Mouse (Mus musculus) heart, postnatal 25 days (tissue): ENCODE data around the gene Ift80. TPM values are rescaled to one million over a fixed set of nuclear protein-coding genes. Genes with fewer than 3 reads are reported as not detected.
"Not testable (repeated sequence)": the region's sequence is repeated elsewhere in the genome, so short reads cannot be mapped to it uniquely, and the experiment has no call there.

Experiments used
- DNase-seq: peaks from one replicate; pipeline ENCODE4 v3.0.0; 2022; ENCODE audit warnings: low spot score
- intact Hi-C: fragments of 180-260 bp; cut with DNase I; formaldehyde crosslinking; loops from one replicate; pipeline ENCODE4 v1.15.1; 2025
- total RNA-seq, 2 experiments: library from RNA; stranded (reverse); gene quantifications; 2 replicates each; pipeline ENCODE4 v1.2.3; 2021

The Ift80 gene
- total RNA-seq = 1 to 10 TPM; 4.1 to 7.0 TPM

- peak; percentile 89 for DNase-seq
- intact Hi-C loops = loop anchor here (2.0 kb wide), 1 partner anchor 122 kb away; the partner anchor contains the start of gene Kpna4
Observed at GRCm38 (mm10) chr3:69004437-69005337, at the start of gene Ift80, which contains the start of gene Smc4. TSS of gene Ift80 (minus strand) at chr3:69004570. TSS of gene Smc4 (plus strand) at chr3:69004738.

GRCm38 (mm10) chr3:69051894-69052293 lies 47.5 kb upstream of the Ift80 start:
- intact Hi-C loops = no loop called here
- no peak for DNase-seq

GRCm38 (mm10) chr3:69049011-69049410 lies 44.6 kb upstream of the Ift80 start:
- intact Hi-C loops = no loop called here
- no peak for DNase-seq

GRCm38 (mm10) chr3:69047684-69048083 lies 43.3 kb upstream of the Ift80 start:
- DNase-seq = no peak
- intact Hi-C loops = no loop called here

- intact Hi-C loops = no loop called here
Observed at GRCm38 (mm10) chr3:69046509-69046908, 42.1 kb upstream of the Ift80 start.

GRCm38 (mm10) chr3:69045750-69046149 lies 41.4 kb upstream of the Ift80 start:
- DNase-seq = no peak
- intact Hi-C loops = loop anchor here (2.0 kb wide), 1 partner anchor 17 kb away; no protein-coding TSS in a partner anchor

More at GRCm38 (mm10) chr3:69046509-69046908, 42.1 kb upstream of the Ift80 start:
- no peak for DNase-seq

- intact Hi-C loops = loop anchor here (2.0 kb wide), 1 partner anchor 17 kb away; no protein-coding TSS in a partner anchor
- no peak for DNase-seq
Observed at GRCm38 (mm10) chr3:69045400-69045703, 41.0 kb upstream of the Ift80 start.

- intact Hi-C loops = loop anchor here (2.0 kb wide), 1 partner anchor 18 kb away; no protein-coding TSS in a partner anchor
- DNase-seq = peak; percentile 83
Observed at GRCm38 (mm10) chr3:69044645-69045399, 40.5 kb upstream of the Ift80 start, which contains the start of gene Trim59. TSS of gene Trim59 (minus strand) at chr3:69044755.

GRCm38 (mm10) chr3:69044167-69044591 lies 39.8 kb upstream of the Ift80 start:
- intact Hi-C loops = loop anchor here (2.0 kb wide), 1 partner anchor 19 kb away; no protein-coding TSS in a partner anchor
- peak; percentile 2 for DNase-seq

- intact Hi-C loops = no loop called here
- no peak for DNase-seq
Observed at GRCm38 (mm10) chr3:69041298-69041697, 36.9 kb upstream of the Ift80 start.

GRCm38 (mm10) chr3:69040105-69040504 lies 35.7 kb upstream of the Ift80 start:
- intact Hi-C loops = no loop called here

GRCm38 (mm10) chr3:69026133-69026783 lies 21.9 kb upstream of the Ift80 start:
- intact Hi-C loops = no loop called here
- no peak for DNase-seq

More at GRCm38 (mm10) chr3:69040105-69040504, 35.7 kb upstream of the Ift80 start:
- no peak for DNase-seq

GRCm38 (mm10) chr3:69020764-69021163 lies 16.4 kb upstream of the Ift80 start:
- intact Hi-C loops = no loop called here
- DNase-seq = no peak

GRCm38 (mm10) chr3:69020285-69020684 lies 15.9 kb upstream of the Ift80 start:
- no peak for DNase-seq
- intact Hi-C loops = no loop called here

GRCm38 (mm10) chr3:69018635-69019034 lies 14.3 kb upstream of the Ift80 start:
- DNase-seq, intact Hi-C loops: not testable (repeated sequence)

GRCm38 (mm10) chr3:69017181-69017580 lies 12.8 kb upstream of the Ift80 start:
- intact Hi-C loops = no loop called here
- DNase-seq = no peak

- intact Hi-C loops = no loop called here
- DNase-seq = no peak
Observed at GRCm38 (mm10) chr3:69008873-69009272, 4.5 kb upstream of the Ift80 start.

- intact Hi-C loops = loop anchor here (2.0 kb wide), 1 partner anchor 36 kb away; no protein-coding TSS in a partner anchor
- DNase-seq = no peak
Observed at GRCm38 (mm10) chr3:69006246-69006760, 1.9 kb upstream of the Ift80 start.
